Mouse (Mus musculus) MEL (cell line): Measurements from ENCODE around the gene Rnf128. TPM values are rescaled to one million over a fixed set of nuclear protein-coding genes. Genes with fewer than 3 reads are reported as not detected.

ENCODE experiments used
- DNase-seq: peaks from one replicate; pipeline ENCODE4 v3.0.0; 2011; ENCODE audit warnings: low read depth, low spot score
- H3K27ac ChIP-seq: 2 replicates; pipeline ENCODE4 v1.5.1; 2012; ENCODE audit warnings: low read depth, mild to moderate bottlenecking, control low read depth, low read length, moderate library complexity; ENCODE audit not compliant: control insufficient read depth
- H3K27me3 ChIP-seq, 2 experiments: fragments of 150-350 bp in 1 of 2; sonication (generic) in 1 of 2; 2 replicates each; pipeline ENCODE4 v1.6.1; 2012; ENCODE audit warnings: low read length in 2 of 2, mild to moderate bottlenecking in 2 of 2, improper control_type of control experiment in 1 of 2, moderate library complexity in 1 of 2; ENCODE audit not compliant: insufficient read depth in 2 of 2, control insufficient read depth in 1 of 2
- H3K36me3 ChIP-seq, 2 experiments: 2 replicates each; pipeline ENCODE4 v1.6.1; 2012 to 2014; ENCODE audit warnings: low read length in 2 of 2, improper control_type of control experiment in 1 of 2, inconsistent platforms in 1 of 2, mild to moderate bottlenecking in 1 of 2; ENCODE audit not compliant: insufficient read depth in 2 of 2, control insufficient read depth in 1 of 2
- H3K4me1 ChIP-seq, 2 experiments: fragments of 150-350 bp in 1 of 2; sonication (generic) in 1 of 2; 2 replicates each; pipeline ENCODE4 v1.6.1; 2012; ENCODE audit warnings: low read length in 2 of 2, improper control_type of control experiment in 1 of 2, mild to moderate bottlenecking in 1 of 2; ENCODE audit not compliant: insufficient read depth in 2 of 2, control insufficient read depth in 1 of 2
- H3K4me3 ChIP-seq, 2 experiments: fragments of 150-350 bp in 1 of 2; sonication (generic) in 1 of 2; 2 replicates each; pipeline ENCODE4 v1.5.1; 2012; ENCODE audit warnings: low read depth in 2 of 2, low read length in 2 of 2, mild to moderate bottlenecking in 2 of 2, moderate library complexity in 2 of 2, control low read depth in 1 of 2, improper control_type of control experiment in 1 of 2; ENCODE audit not compliant: control insufficient read depth in 1 of 2, insufficient read depth in 1 of 2
- H3K79me2 ChIP-seq: 2 replicates; pipeline ENCODE4 v1.6.1; 2012; ENCODE audit warnings: mild to moderate bottlenecking, low read length, moderate library complexity; ENCODE audit not compliant: control insufficient read depth, poor library complexity, insufficient read depth
- H3K9ac ChIP-seq: 2 replicates; pipeline ENCODE4 v1.6.1; 2012; ENCODE audit warnings: low read depth, mild to moderate bottlenecking, control low read depth, low read length, moderate library complexity; ENCODE audit not compliant: control insufficient read depth, poor library complexity, severe bottlenecking
- H3K9me3 ChIP-seq: fragments of 150-350 bp; sonication (generic); replicated peaks from 2 replicates; pipeline ENCODE4 v1.6.1; 2012; ENCODE audit warnings: mild to moderate bottlenecking, low read length, improper control_type of control experiment, moderate library complexity; ENCODE audit not compliant: insufficient read depth
- CHD1 ChIP-seq: IDR thresholded peaks from 2 replicates; pipeline ENCODE4 v1.6.1; 2012; ENCODE audit warnings: low read depth, mild to moderate bottlenecking, inconsistent platforms, low read length, improper control_type of control experiment
- CHD2 ChIP-seq: IDR thresholded peaks from 2 replicates; pipeline ENCODE4 v1.6.1; 2011; ENCODE audit warnings: low read length, improper control_type of control experiment
- CTCF ChIP-seq, 3 experiments: IDR thresholded peaks in 2 of 3; conservative IDR thresholded peaks in 1 of 3; 2 replicates each; pipeline ENCODE4 v1.5.1; 2011 to 2012; ENCODE audit warnings: low read length in 3 of 3, low read depth in 2 of 3, mild to moderate bottlenecking in 2 of 3, improper control_type of control experiment in 1 of 3, inconsistent platforms in 1 of 3, mixed read lengths in 1 of 3, moderate library complexity in 1 of 3; ENCODE audit not compliant: control insufficient read depth in 1 of 3, insufficient read depth in 1 of 3, poor library complexity in 1 of 3, severe bottlenecking in 1 of 3
- E2F4 ChIP-seq: IDR thresholded peaks from 2 replicates; pipeline ENCODE4 v1.6.1; 2011; ENCODE audit warnings: low read depth, low read length, improper control_type of control experiment, borderline replicate concordance
- GATA1 ChIP-seq: IDR thresholded peaks from 2 replicates; pipeline ENCODE4 v1.6.1; 2011; ENCODE audit warnings: low read depth, low read length, improper control_type of control experiment
- MAZ ChIP-seq: IDR thresholded peaks from 2 replicates; pipeline ENCODE4 v1.6.1; 2012; ENCODE audit warnings: low read depth, mild to moderate bottlenecking, inconsistent platforms, low read length, improper control_type of control experiment
- MXI1 ChIP-seq: IDR thresholded peaks from 2 replicates; pipeline ENCODE4 v1.6.1; 2011; ENCODE audit warnings: mild to moderate bottlenecking, low read depth, low read length, improper control_type of control experiment
- MYB ChIP-seq: IDR thresholded peaks from 2 replicates; pipeline ENCODE4 v1.6.1; 2011; ENCODE audit warnings: mild to moderate bottlenecking, low read depth, low read length, improper control_type of control experiment
- MYC ChIP-seq: IDR thresholded peaks from 2 replicates; pipeline ENCODE4 v1.6.1; 2011; ENCODE audit warnings: low read depth, mild to moderate bottlenecking, low read length, improper control_type of control experiment, moderate library complexity
- NELFE ChIP-seq: IDR thresholded peaks from 2 replicates; pipeline ENCODE4 v1.6.1; 2011; ENCODE audit warnings: low read depth, low read length, improper control_type of control experiment
- POLR2AphosphoS2 ChIP-seq: IDR thresholded peaks from 2 replicates; pipeline ENCODE4 v1.6.1; 2011; ENCODE audit warnings: low read length, improper control_type of control experiment
- RAD21 ChIP-seq: IDR thresholded peaks from 2 replicates; pipeline ENCODE4 v1.6.1; 2011; ENCODE audit warnings: mild to moderate bottlenecking, low read depth, low read length, improper control_type of control experiment
- SIN3A ChIP-seq: IDR thresholded peaks from 2 replicates; pipeline ENCODE4 v1.6.1; 2012; ENCODE audit warnings: low read length, improper control_type of control experiment, inconsistent platforms
- TBP ChIP-seq: IDR thresholded peaks from 2 replicates; pipeline ENCODE4 v1.8.0; 2011; ENCODE audit warnings: low read depth, low read length, improper control_type of control experiment
- TCF12 ChIP-seq: IDR thresholded peaks from 2 replicates; pipeline ENCODE4 v1.6.1; 2014; ENCODE audit warnings: low read depth, mild to moderate bottlenecking, inconsistent platforms, low read length, improper control_type of control experiment, moderate library complexity
- USF2 ChIP-seq, 2 experiments: IDR thresholded peaks; 2 replicates each; pipeline ENCODE4 v1.6.1; 2011 to 2012; ENCODE audit warnings: improper control_type of control experiment in 2 of 2, low read length in 2 of 2, borderline replicate concordance in 1 of 2, inconsistent platforms in 1 of 2, low read depth in 1 of 2, mild to moderate bottlenecking in 1 of 2; ENCODE audit not compliant: insufficient read depth in 1 of 2
- ZMIZ1 ChIP-seq: IDR thresholded peaks from 2 replicates; pipeline ENCODE4 v1.6.1; 2012; ENCODE audit warnings: low read depth, mild to moderate bottlenecking, inconsistent platforms, low read length, improper control_type of control experiment, moderate library complexity
- polyA plus RNA-seq, 2 experiments: library from polyadenylated mRNA; stranded (reverse) in 1 of 2; unstranded in 1 of 2; fragments of >175 nt in 1 of 2; fragments of >200 nt in 1 of 2; gene quantifications; 2 replicates each; pipeline versions ENCODE4 v1.2.1 to v1.2.4; 2012; ENCODE audit warnings: low replicate concordance in 2 of 2, low read depth in 1 of 2; ENCODE audit not compliant: insufficient read length in 2 of 2, insufficient read depth in 1 of 2, missing spikeins in 1 of 2
- total RNA-seq: library from RNA; depleted of rRNA; stranded (reverse); fragments of 300-350 nt; gene quantifications from 2 replicates; pipeline ENCODE4 v1.2.3, GENCODE M21; 2012

Rnf128 gene
- total and polyA plus RNA-seq, 3 experiments, result 16.2 to 19.6 TPM; not detected in 1

DNA sequence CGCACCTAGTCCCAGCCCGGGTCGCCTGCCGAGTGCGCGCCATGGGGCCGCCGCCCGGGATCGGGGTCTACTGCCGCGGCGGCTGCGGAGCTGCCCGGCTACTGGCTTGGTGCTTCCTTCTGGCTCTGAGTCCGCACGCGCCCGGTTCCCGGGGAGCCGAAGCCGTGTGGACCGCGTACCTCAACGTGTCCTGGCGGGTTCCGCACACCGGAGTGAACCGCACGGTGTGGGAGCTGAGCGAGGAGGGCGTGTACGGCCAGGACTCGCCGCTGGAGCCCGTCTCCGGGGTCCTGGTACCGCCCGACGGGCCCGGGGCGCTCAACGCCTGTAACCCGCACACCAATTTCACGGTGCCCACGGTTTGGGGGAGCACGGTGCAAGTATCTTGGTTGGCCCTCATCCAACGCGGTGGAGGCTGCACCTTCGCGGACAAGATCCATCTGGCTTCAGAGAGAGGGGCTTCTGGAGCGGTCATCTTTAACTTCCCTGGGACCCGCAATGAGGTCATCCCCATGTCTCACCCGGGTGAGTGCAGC is 47.7 kb downstream of the Rnf128 start:
- Histone ChIP-seq H3K27ac (no peak overlapping the region; the same call in 1 of the 2 replicates), H3K9ac (peak overlapping the region; percentile 78), H3K4me1 (peaks cover 3 to 7% of the 10 kb centered on the region in 2 experiments; a peak in 3 of 4 replicates), H3K9me3 (no peaks in the 10 kb centered on the region), H3K36me3 (peaks cover 0 to 15% of the 10 kb centered on the region in 2 experiments; a peak in 2 of 4 replicates), H3K27me3 (no peaks in the 10 kb centered on the region), H3K79me2 (peaks cover 14% of the 10 kb centered on the region), H3K4me3 (peak overlapping the region; percentile 89 to 96)
- no peak for TF ChIP-seq POLR2AphosphoS2
- TF ChIP-seq RAD21, result no peak
- peak; percentile 29 for TF ChIP-seq MXI1
- no peak for TF ChIP-seq CTCF (IDR thresholded peaks at IDR 0.05 in 2 of 3, conservative IDR thresholded peaks at IDR 0.05 in 1 of 3; ENCODE audit: control insufficient read depth in 1 of 3, insufficient read depth in 1 of 3, low read depth in 2 of 3, low read length in 3 of 3, poor library complexity in 1 of 3, severe bottlenecking in 1 of 3)
- no peak for TF ChIP-seq MYB
- no peak for TF ChIP-seq CHD1
- TF ChIP-seq NELFE, result no peak
- DNase-seq, result peak; percentile 60

- no peaks in the 10 kb centered on the region for H3K27me3 ChIP-seq
- H3K9me3 ChIP-seq, result no peaks in the 10 kb centered on the region
- H3K4me3 ChIP-seq, result no peak overlapping the region
- peaks cover 2 to 7% of the 10 kb centered on the region in 2 experiments; a peak in 2 of 4 replicates for H3K4me1 ChIP-seq
- peaks cover 17% of the 10 kb centered on the region for H3K79me2 ChIP-seq
- DNase-seq, result no peak
- no peak overlapping the region for H3K27ac ChIP-seq
- no peak for TF ChIP-seq TBP
- TF ChIP-seq ZMIZ1, result no peak
- TF ChIP-seq GATA1, result no peak
- no peak for TF ChIP-seq MYB
- TF ChIP-seq CHD2, result no peak
- TF ChIP-seq MYC, result no peak
- TF ChIP-seq MAZ, result no peak
- TF ChIP-seq USF2 (IDR thresholded peaks at IDR 0.05; ENCODE audit: borderline replicate concordance in 1 of 2, insufficient read depth in 1 of 2, low read depth in 1 of 2, low read length in 2 of 2), result no peak
- TF ChIP-seq E2F4, result no peak
- no peak for TF ChIP-seq SIN3A
- TF ChIP-seq TCF12, result no peak
- H3K36me3 ChIP-seq, result peaks cover 0 to 11% of the 10 kb centered on the region in 2 experiments; a peak in 2 of 4 replicates
- no peak overlapping the region for H3K9ac ChIP-seq
Measured at GRCm38 (mm10) chrX:139614761-139615160, 51.6 kb downstream of the Rnf128 start.
